Mouse (Mus musculus): ENCODE data around the gene Clasp2.
A peak's percentile ranks its signal among the peaks of the same experiment; 100 is the strongest.

Clasp2 gene

GRCm38 (mm10) chr9:113931375-113932099, 190.3 kb downstream of the Clasp2 start:
- DNase-seq (ENCODE audit: low spot score) = peak; percentile 8

DNA sequence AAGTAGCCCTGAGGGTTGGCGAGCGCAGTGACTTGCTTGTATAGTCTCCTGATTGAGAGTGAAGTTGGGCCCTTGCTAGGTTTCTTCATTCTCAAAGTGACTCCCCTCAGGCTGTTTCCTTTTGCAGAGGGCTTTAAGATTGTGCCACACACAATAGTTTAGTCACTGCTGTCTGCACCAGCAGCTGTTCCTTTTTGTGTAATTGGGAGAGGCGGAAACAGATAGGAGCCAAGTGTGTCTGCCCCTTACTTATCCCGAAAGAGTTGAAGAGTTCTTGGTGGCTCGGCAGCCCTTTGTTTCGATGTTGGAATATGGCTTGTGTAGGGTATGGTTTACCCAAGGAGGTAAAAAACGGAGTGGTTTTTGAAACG, 190.8 kb downstream of the Clasp2 start:
- peak; percentile 5 for DNase-seq (ENCODE audit: low spot score)

DNA sequence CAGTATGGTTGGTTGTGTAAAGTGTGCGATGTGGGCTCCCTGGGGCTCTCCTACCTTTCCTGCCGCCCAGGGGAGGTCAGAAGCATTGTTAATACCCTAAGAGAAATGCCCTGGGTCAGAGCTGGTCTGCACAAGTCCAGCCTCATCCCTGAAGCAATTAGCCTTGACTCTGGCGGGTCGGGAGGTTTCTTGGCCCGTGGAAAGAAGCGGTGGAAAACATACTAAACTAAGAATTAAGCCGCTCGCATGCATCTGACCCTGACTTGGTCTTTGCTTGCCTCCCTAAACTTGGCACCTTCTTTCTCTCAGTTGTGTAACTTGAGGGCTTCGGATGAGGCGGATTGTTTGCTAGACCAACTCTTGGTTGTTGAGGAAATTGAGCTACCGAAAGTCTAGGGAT, 191.2 kb downstream of the Clasp2 start:
- no peak for DNase-seq (ENCODE audit: low spot score)

GRCm38 (mm10) chr9:113935638-113936037, 194.4 kb downstream of the Clasp2 start:
- no peak for DNase-seq (ENCODE audit: low spot score)

DNA sequence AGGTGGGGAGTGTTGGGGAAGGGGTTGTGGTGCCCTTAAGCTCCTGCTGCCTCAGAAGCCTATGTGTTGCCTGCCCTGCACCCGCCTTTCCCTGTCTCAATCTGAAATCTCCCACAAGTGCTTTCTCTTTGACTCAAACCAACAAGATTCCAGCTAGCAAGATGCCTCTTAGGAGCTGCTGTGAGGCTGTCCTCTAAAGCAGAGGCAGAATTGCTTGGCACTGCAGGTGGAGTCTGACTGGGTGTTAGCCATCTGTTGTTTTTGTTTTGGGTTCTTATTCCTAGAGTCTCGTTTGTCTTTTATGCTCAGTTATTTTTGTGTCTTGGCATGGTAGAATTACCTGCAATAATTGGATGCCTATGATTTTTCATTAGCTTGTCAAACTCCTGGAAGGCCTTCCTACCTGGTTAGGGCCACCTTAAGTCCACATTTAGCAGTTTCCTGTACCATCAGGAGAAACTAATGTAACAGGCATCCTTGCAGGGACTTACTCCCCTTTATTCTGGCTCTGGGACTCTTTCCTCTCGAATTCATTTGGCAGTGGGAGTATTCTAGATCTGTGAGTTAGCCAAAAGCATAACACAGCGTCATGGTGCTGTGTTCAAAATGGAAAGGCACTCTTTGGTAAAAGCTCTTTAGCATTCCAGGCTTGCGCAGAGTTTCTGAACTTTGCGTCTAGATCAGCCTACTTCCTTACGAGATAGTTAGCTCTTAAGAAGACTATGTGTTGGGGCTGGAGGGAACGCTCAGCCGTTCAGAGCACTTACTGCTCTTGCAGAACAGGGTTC, 198.0 kb downstream of the Clasp2 start:
- no peak for DNase-seq (ENCODE audit: low spot score)

DNA sequence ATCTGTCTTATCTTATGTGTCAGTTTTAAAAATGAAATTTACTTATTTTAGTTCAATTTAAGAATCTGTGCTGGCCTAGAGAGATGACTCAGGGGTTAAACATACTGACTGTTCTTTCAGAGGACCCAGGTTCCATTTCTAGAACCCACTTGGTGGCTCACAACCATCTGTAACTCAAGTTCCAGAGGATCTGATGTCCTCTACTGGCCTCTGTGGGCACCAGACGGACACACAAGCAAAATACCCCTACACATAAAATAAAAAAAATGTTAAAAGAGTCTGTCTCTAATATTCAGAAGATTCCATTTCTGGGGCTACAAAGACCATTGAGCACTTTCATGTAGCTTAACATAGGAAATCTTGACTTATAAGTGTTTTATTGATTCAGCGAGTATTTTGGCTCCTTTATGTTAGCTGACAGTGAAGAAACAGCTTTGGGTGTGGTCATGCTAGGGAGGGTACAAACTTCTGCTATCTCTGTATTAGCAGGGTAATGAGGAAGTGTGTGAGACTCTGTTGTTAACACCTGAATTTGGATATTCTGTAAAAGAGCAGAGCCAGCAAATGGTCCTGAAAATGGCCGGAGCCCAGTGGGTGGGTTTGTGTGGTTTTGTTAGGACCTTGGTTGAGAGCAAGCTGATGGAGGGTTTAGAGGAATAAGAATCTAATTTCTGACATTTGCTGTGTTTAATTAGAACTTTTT, 200.0 kb downstream of the Clasp2 start:
- no peak for DNase-seq (ENCODE audit: low spot score)

DNA sequence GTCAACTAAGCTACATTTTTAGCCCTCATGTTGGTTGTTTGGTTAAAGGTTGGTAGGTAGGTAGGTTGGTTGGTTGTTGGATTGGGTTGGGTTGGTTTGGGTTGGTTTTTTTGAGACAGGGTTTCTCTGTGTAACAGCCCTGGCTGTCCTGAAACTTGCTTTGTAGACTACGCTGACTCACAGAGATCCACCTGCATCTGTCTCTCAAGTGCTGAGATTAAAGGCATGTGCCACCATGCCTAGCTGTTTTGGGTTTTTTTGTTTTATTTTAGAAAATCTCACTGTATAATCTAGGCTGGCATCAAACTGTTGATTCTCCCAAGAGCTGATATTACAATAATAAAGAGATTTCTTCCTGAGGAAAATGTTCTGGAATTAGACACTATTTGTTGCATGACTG, 202.1 kb downstream of the Clasp2 start:
- no peak for DNase-seq (ENCODE audit: low spot score)

- DNase-seq (ENCODE audit: low spot score) = no peak
These were observed 205.9 kb downstream of the Clasp2 start for GRCm38 (mm10) chr9:113947216-113947615.

- DNase-seq (ENCODE audit: low spot score) = no peak
These were observed 216.5 kb downstream of the Clasp2 start for GRCm38 (mm10) chr9:113957777-113958176.

DNA sequence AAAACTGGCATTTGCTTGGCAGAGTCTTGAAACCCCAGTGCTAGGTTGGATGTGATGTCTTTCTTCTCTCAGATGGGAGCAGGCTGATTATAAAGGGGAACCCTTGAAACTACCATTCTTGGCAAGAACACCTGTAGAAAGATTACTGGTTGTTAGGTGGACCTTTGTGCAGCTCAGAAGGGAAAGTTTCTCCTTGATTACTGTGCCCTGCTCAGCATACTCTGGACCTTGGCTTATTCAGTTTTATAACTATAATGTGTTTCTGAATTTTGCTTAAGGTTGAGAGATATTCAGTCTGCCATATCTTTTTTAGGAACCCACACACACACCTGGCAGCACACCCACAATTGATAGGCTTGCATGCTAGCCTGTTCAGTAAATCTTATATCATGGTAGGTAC, 222.4 kb downstream of the Clasp2 start:
- no peak for DNase-seq (ENCODE audit: low spot score)

- no peak for DNase-seq (ENCODE audit: low spot score)
These were observed 223.1 kb downstream of the Clasp2 start for GRCm38 (mm10) chr9:113964415-113964814.

- no peak for DNase-seq (ENCODE audit: low spot score)
These were observed 225.6 kb downstream of the Clasp2 start for GRCm38 (mm10) chr9:113966838-113967237.

DNA sequence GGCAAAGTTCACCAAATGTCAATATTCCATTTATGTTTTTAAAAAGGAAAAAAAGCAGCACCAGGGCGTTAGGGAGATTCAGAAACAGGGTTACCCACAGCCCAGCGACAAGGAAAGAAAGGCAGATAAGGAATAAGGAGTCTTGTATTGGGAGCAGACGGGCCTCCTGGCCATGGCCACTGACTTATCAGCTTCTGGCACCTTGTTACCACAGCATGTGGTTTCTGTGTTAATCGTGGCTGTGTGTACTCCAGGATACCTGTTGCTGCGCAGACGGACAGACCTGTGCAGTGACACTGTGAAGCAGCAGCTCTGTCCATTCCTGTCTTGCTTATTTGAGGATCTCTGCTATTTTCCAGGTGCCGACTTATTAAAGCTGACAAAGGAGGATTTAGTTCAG, 227.7 kb downstream of the Clasp2 start:
- DNase-seq (ENCODE audit: low spot score) = no peak
